Mouse (Mus musculus): Measurements from ENCODE around the gene Fam53a. TPM values are rescaled to one million over a fixed set of nuclear protein-coding genes. Genes with fewer than 3 reads are reported as not detected.

Gene Fam53a
- polyA plus RNA-seq, 1 experiment from 2014 or later, result 31.4 TPM

DNA sequence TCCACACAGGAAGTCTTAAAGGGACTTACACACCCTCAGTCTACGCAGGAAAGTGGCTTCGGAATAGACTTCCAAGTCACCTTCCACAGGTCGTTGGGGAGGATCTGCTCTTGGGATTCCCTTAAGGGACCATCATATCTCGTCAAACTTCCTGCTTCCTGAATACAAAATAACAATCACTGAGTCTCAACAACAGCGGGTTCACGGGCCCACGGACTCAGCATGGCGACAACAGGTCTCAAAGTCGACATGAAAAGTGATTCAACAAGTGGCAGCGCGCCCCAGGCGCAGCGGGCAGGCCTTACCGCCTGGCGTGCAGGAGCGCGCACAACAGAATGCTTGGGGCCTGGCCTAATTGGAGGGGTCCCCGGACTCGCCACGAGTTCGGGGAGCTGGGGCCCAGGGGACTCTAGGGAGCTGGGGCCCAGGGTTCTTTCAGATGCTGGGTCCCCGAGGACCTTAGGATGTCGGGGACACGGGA is 575 bp downstream of the Fam53a start:
- peak overlapping the region; percentile 89 for H3K27ac ChIP-seq (replicated peaks)
- WGBS, result under 1% methylated on average over 24 of the region's 24 CpGs
- H3K4me2 ChIP-seq, result peak overlapping the region; percentile 94
- H3K9ac ChIP-seq, result peak overlapping the region; percentile 79
- ATAC-seq (ENCODE audit: low read depth), result no peak
- no peaks in the 10 kb centered on the region for H3K9me3 ChIP-seq
- H3K4me3 ChIP-seq, result peak overlapping the region; percentile 72
- no peaks in the 10 kb centered on the region for H3K27me3 ChIP-seq
- no peaks in the 10 kb centered on the region for H3K36me3 ChIP-seq
- peaks cover 28% of the 10 kb centered on the region for H3K4me1 ChIP-seq (replicated peaks)

DNA sequence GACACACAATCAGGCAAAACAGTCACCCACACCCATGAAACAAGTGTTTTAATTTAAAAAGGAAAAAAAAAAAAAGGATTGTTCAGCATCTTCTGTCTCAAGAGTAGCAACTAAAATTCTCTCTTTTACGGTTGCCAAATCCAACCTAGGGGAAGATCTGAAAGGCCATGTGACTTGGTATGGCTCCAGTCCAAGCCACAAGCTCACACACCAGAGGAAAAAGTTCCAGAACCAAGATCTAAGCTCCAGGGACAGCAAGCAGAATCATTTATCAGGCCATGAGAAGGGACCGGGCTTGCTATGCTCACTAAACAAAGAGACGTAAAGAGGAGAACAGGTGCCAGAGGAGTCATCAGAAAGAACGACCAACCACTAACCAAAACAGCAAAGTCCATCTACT is 1.5 kb downstream of the Fam53a start:
- 29% methylated on average over 4 of the region's 4 CpGs for WGBS

DNA sequence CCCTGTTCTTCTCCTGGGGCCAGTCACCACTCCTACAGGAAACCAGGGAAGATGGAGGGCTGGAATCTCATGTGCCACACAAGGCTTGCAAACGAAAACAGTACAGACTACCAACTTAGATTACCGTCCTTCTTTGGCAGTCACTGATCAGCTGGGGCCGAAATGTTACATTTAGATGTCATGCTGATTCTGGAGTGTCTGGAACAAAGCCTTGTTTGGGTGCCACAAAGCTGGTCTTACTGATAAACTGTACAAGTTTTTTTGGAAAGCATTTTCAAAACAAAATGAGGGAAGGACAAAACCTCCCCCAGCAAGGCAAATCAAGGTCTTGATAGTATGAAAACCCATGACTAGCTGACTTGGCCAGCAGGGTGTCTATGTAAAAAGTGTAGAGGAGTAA is 5.7 kb downstream of the Fam53a start:
- no peak overlapping the region for H3K4me3 ChIP-seq

More for the DNA sequence above, 1.5 kb downstream of the Fam53a start:
- Histone ChIP-seq H3K27me3 (no peaks in the 10 kb centered on the region), H3K36me3 (no peaks in the 10 kb centered on the region), H3K9ac (no peak overlapping the region), H3K4me1 (replicated peaks) (peaks cover 34% of the 10 kb centered on the region), H3K9me3 (no peaks in the 10 kb centered on the region), H3K4me3 (peak overlapping the region; percentile 72), H3K4me2 (peak overlapping the region; percentile 94), H3K27ac (replicated peaks) (no peak overlapping the region)
- ATAC-seq (ENCODE audit: low read depth), result no peak

GRCm38 (mm10) chr5:33622671-33623070 is 6.8 kb downstream of the Fam53a start:
- no peak overlapping the region for H3K27ac ChIP-seq (replicated peaks)
- H3K9me3 ChIP-seq, result no peaks in the 10 kb centered on the region
- 92% methylated on average over 2 of the region's 2 CpGs for WGBS
- no peak overlapping the region for H3K4me3 ChIP-seq
- ATAC-seq (ENCODE audit: low read depth), result no peak
- H3K4me2 ChIP-seq, result no peak overlapping the region
- no peaks in the 10 kb centered on the region for H3K36me3 ChIP-seq
- no peak overlapping the region for H3K9ac ChIP-seq
- peaks cover 12% of the 10 kb centered on the region for H3K4me1 ChIP-seq (replicated peaks)
- H3K27me3 ChIP-seq, result no peaks in the 10 kb centered on the region

More for the DNA sequence above, 5.7 kb downstream of the Fam53a start:
- peaks cover 22% of the 10 kb centered on the region for H3K4me1 ChIP-seq (replicated peaks)
- 67% methylated on average over 3 of the region's 3 CpGs for WGBS
- H3K27ac ChIP-seq (replicated peaks), result 0 out of 2 replicates have a peak overlapping the region, but pooled peaks have one; percentile 13
- no peak overlapping the region for H3K9ac ChIP-seq
- no peak overlapping the region for H3K4me2 ChIP-seq
- H3K27me3 ChIP-seq, result no peaks in the 10 kb centered on the region
- no peaks in the 10 kb centered on the region for H3K36me3 ChIP-seq
- no peaks in the 10 kb centered on the region for H3K9me3 ChIP-seq
- ATAC-seq (ENCODE audit: low read depth), result no peak

GRCm38 (mm10) chr5:33614391-33614790 is 15.0 kb downstream of the Fam53a start:
- no peak overlapping the region for H3K27ac ChIP-seq (replicated peaks)
- no peaks in the 10 kb centered on the region for H3K9me3 ChIP-seq
- H3K4me2 ChIP-seq, result no peak overlapping the region
- no peaks in the 10 kb centered on the region for H3K4me1 ChIP-seq (replicated peaks)
- H3K4me3 ChIP-seq, result no peak overlapping the region
- H3K36me3 ChIP-seq, result peaks cover 30% of the 10 kb centered on the region
- no peak for ATAC-seq (ENCODE audit: low read depth)
- no peak overlapping the region for H3K9ac ChIP-seq
- H3K27me3 ChIP-seq, result no peaks in the 10 kb centered on the region
- WGBS, result 88% methylated on average over 6 of the region's 6 CpGs

DNA sequence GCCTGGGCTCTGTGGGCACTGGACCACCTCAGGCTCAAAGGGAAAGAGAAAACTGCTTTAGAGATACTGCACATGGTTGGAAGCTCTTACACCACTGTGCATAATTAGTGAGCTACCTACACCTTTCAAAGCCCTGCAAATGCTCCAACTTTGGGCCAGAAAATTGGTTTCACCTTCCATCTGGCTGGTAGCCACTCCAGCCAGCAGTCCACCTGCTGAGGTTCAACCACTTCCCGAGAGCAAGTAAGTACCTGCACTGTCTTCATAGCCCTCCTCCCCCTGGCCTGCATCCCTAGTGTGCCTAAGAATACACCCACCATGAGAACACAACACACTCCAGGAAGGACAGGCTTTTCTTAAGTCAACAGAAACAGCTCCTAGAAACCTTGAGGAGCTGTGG is 17.6 kb downstream of the Fam53a start:
- H3K4me1 ChIP-seq (replicated peaks), result no peaks in the 10 kb centered on the region
- ATAC-seq (ENCODE audit: low read depth), result no peak
- no peak overlapping the region for H3K4me3 ChIP-seq
- no peaks in the 10 kb centered on the region for H3K27me3 ChIP-seq
- no peak overlapping the region for H3K4me2 ChIP-seq
- 91% methylated on average over 1 of the region's 1 CpGs for WGBS
- no peak overlapping the region for H3K9ac ChIP-seq
- H3K9me3 ChIP-seq, result no peaks in the 10 kb centered on the region
- peaks cover 54% of the 10 kb centered on the region for H3K36me3 ChIP-seq
- no peak overlapping the region for H3K27ac ChIP-seq (replicated peaks)

GRCm38 (mm10) chr5:33609226-33609625 is 20.2 kb downstream of the Fam53a start:
- H3K36me3 ChIP-seq, result peaks cover 66% of the 10 kb centered on the region
- no peaks in the 10 kb centered on the region for H3K4me1 ChIP-seq (replicated peaks)
- H3K4me3 ChIP-seq, result no peak overlapping the region
- H3K27ac ChIP-seq (replicated peaks), result no peak overlapping the region
- H3K4me2 ChIP-seq, result no peak overlapping the region
- no peaks in the 10 kb centered on the region for H3K9me3 ChIP-seq
- ATAC-seq (ENCODE audit: low read depth), result no peak
- 97% methylated on average over 1 of the region's 1 CpGs for WGBS
- no peaks in the 10 kb centered on the region for H3K27me3 ChIP-seq
- H3K9ac ChIP-seq, result no peak overlapping the region

DNA sequence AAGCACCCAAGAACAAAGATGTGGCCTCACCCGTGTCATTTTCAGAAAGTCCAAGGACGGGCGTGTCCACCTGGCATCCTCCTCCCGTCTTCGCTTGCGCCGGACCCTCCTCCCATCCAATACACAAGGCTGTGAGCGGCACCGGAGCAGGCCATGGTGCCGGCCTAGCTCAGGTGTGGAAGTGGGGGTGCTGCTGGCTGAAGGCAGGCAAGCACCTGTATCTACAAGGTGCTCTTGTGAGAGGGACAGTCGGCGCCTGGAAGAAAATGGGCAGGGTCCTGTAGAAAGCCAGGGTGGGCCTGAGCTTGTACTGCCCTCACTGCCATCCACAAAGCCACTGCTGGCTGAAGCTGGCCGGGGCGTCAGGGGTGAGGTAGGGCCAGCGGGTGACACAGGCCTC is 22.0 kb downstream of the Fam53a start:
- no peak for ATAC-seq (ENCODE audit: low read depth)
- Histone ChIP-seq H3K27ac (replicated peaks) (no peak overlapping the region), H3K36me3 (peaks cover 54% of the 10 kb centered on the region)

GRCm38 (mm10) chr5:33606631-33607030 is 22.8 kb downstream of the Fam53a start:
- no peak overlapping the region for H3K4me2 ChIP-seq
- H3K4me3 ChIP-seq, result no peak overlapping the region
- no peaks in the 10 kb centered on the region for H3K4me1 ChIP-seq (replicated peaks)
- H3K9me3 ChIP-seq, result no peaks in the 10 kb centered on the region
- 74% methylated on average over 7 of the region's 7 CpGs for WGBS
- H3K27me3 ChIP-seq, result no peaks in the 10 kb centered on the region
- no peak overlapping the region for H3K27ac ChIP-seq (replicated peaks)
- no peak overlapping the region for H3K9ac ChIP-seq
- peaks cover 49% of the 10 kb centered on the region for H3K36me3 ChIP-seq
- ATAC-seq (ENCODE audit: low read depth), result no peak

More for the DNA sequence above, 22.0 kb downstream of the Fam53a start:
- Histone ChIP-seq H3K4me1 (replicated peaks) (no peaks in the 10 kb centered on the region), H3K9me3 (no peaks in the 10 kb centered on the region), H3K4me3 (no peak overlapping the region), H3K9ac (no peak overlapping the region), H3K4me2 (no peak overlapping the region), H3K27me3 (no peaks in the 10 kb centered on the region)
- WGBS, result 97% methylated on average over 15 of the region's 15 CpGs

DNA sequence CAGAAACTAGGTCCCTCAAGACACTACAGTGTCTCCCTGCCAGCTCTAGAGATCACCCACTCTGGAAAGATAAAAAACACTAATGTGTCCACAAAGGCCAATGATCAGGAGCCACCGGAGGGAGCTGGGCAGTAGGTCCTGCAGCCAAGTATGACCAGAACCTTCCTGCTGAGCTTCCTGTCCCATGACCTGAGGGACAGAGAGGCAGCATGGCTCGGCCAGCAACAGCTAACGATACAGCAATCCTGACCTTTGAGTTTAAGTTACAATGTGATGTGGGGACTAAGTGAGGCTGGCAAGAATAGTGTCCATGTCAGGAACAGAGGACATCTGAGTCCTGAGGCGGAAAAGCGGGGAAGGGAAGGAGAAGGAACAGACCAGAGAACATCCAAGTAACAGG is 24.1 kb downstream of the Fam53a start:
- H3K4me1 ChIP-seq (replicated peaks), result no peaks in the 10 kb centered on the region
- H3K4me2 ChIP-seq, result no peak overlapping the region
- no peak overlapping the region for H3K27ac ChIP-seq (replicated peaks)
- H3K4me3 ChIP-seq, result no peak overlapping the region
- no peak for ATAC-seq (ENCODE audit: low read depth)
- peaks cover 56% of the 10 kb centered on the region for H3K36me3 ChIP-seq
- WGBS, result 87% methylated on average over 5 of the region's 5 CpGs
- no peak overlapping the region for H3K9ac ChIP-seq
- no peaks in the 10 kb centered on the region for H3K27me3 ChIP-seq
- H3K9me3 ChIP-seq, result no peaks in the 10 kb centered on the region

GRCm38 (mm10) chr5:33593620-33594019 is 35.8 kb downstream of the Fam53a start:
- no peak for ATAC-seq (ENCODE audit: low read depth)
- no peak overlapping the region for H3K9ac ChIP-seq
- H3K4me1 ChIP-seq (replicated peaks), result peaks cover 8% of the 10 kb centered on the region; the same call in 1 of the 2 replicates
- 36% methylated on average over 2 of the region's 2 CpGs for WGBS
- no peak overlapping the region for H3K4me3 ChIP-seq
- no peaks in the 10 kb centered on the region; the same call in 1 of the 2 replicates for H3K36me3 ChIP-seq
- peaks cover 6% of the 10 kb centered on the region; the same call in 1 of the 2 replicates for H3K27me3 ChIP-seq
- H3K9me3 ChIP-seq, result no peaks in the 10 kb centered on the region
- H3K4me2 ChIP-seq, result no peak overlapping the region
- no peak overlapping the region for H3K27ac ChIP-seq (replicated peaks)

- peaks cover 27% of the 10 kb centered on the region for H3K27me3 ChIP-seq
- peaks cover 22% of the 10 kb centered on the region for H3K4me1 ChIP-seq (replicated peaks)
- no peaks in the 10 kb centered on the region for H3K9me3 ChIP-seq
- WGBS, result 69% methylated on average over 5 of the region's 5 CpGs
- no peak overlapping the region for H3K4me2 ChIP-seq
- ATAC-seq (ENCODE audit: low read depth), result peak; percentile 67
- no peak overlapping the region for H3K9ac ChIP-seq
- no peak overlapping the region for H3K27ac ChIP-seq (replicated peaks)
- H3K4me3 ChIP-seq, result no peak overlapping the region
- no peaks in the 10 kb centered on the region for H3K36me3 ChIP-seq
These were observed 40.1 kb downstream of the Fam53a start for GRCm38 (mm10) chr5:33589221-33589888.

- H3K4me1 ChIP-seq (replicated peaks), result peaks cover 19% of the 10 kb centered on the region
- no peaks in the 10 kb centered on the region for H3K36me3 ChIP-seq
- no peak overlapping the region for H3K4me2 ChIP-seq
- no peaks in the 10 kb centered on the region for H3K9me3 ChIP-seq
- H3K27ac ChIP-seq (replicated peaks), result peak overlapping the region; percentile 52
- WGBS, result 68% methylated on average over 3 of the region's 3 CpGs
- 0 out of 2 replicates have a peak, but pooled peaks have one; percentile 10 for ATAC-seq (ENCODE audit: low read depth)
- H3K9ac ChIP-seq, result no peak overlapping the region
- H3K4me3 ChIP-seq, result no peak overlapping the region
- H3K27me3 ChIP-seq, result peaks cover 32% of the 10 kb centered on the region
These were observed 41.4 kb downstream of the Fam53a start for GRCm38 (mm10) chr5:33588066-33588465.

Data from neural tube, embryonic 13.5 days (tissue).